Mouse (Mus musculus) regulatory T cell (primary cell): ENCODE results near the gene Eif4g1.

Experiments used
- in situ Hi-C: fragments of 300-600 bp; cut with MboI, MseI; formaldehyde crosslinking; loops from one replicate; pipeline ENCODE4 v1.15.1; 2025; ENCODE audit warnings: high pct_unique_total_duplicates

The Eif4g1 gene

GRCm38 (mm10) chr16:20703699-20704400 is 35.7 kb downstream of the Eif4g1 start:
- in situ Hi-C loops, result no loop called here

DNA sequence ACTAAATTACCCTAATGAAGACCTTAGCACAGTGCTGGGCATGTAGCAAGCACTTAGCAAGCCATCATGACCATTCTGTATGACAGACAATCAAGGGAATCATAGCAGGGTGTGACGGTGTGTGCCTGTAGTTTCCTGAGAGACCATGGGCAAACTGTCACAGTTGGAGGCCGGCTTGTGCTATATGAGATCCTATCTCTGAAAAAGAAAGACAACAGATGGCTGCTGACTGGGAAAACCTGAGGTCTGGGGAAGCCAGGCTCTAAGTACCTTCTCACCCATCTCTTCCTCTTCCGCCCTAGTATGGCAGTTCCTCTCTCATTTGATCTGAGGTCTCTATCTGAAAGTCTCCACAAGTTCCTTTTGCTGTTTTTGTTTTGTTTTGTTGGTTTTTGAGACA is 37.7 kb downstream of the Eif4g1 start:
- in situ Hi-C loops, result no loop called here

DNA sequence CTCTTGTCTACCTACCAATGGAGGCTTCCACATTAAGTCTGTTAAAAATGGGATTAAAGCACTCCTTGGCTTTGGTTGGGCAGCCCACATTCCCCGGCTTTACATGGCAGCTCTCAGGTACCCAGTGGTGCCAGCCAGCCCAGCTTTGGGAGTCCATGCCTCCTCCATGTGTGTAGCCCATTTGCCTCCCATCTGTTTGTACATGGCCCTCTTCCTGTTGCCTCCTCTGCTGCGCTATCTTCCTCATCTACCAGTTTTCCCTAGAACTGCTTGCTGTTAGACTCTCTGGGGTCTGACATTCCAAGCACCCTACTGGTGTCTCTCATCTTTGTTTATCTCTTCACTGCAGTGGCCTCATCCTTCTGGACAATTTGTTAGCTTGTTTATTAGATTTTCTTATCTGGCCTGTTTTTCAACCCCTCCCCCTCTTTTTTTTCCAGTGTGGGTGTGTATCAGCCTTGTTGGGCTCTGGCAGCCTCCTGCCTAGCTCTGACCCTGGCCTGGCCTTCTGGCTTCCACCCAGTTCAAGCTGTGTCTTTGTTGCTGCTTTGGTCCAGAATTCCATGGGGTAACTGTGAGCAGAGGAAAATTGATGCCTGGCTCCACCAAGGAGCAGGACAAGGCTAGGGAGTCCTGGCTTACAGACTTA is 38.4 kb downstream of the Eif4g1 start:
- in situ Hi-C loops, result no loop called here

DNA sequence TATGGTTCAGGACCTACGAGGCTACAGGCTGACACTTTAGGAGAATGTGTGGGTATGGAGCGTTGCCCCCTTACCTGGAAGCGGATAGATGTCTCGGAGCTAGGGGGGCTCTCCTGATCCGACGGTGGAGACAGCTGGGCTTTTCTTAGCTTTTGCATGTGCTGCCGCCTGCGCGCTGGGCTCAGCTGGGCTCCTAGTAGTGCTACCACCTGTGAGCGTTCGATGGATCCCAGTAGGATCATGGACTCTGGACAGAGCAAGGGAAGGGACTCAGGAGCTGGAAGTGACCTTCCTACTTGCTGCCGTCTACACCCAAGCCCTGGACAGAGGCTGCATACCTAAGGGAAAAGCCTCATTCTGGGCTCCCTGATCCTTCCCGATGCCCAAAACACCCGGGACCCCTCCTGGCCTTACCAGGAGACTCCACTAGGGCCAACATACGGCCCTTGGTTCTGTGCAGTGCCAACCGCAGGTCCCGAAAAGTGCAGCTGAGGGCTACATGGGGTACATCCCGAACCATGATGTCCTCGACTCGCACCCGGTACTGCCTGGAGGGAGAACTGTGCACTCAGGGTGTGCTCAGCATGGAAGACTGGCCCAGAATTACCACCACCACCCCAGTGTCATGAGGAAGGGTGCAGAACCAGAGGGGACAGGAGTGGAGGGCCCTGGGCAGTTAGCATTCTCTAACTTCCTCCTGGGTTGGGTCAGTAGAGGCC is 40.3 kb downstream of the Eif4g1 start:
- in situ Hi-C loops, result no loop called here

- in situ Hi-C loops, result no loop called here
These were observed 41.0 kb downstream of the Eif4g1 start for GRCm38 (mm10) chr16:20708939-20709734.

- in situ Hi-C loops, result no loop called here
These were observed 42.3 kb downstream of the Eif4g1 start for GRCm38 (mm10) chr16:20710370-20710769.

GRCm38 (mm10) chr16:20710810-20711209 is 42.7 kb downstream of the Eif4g1 start:
- in situ Hi-C loops, result no loop called here

DNA sequence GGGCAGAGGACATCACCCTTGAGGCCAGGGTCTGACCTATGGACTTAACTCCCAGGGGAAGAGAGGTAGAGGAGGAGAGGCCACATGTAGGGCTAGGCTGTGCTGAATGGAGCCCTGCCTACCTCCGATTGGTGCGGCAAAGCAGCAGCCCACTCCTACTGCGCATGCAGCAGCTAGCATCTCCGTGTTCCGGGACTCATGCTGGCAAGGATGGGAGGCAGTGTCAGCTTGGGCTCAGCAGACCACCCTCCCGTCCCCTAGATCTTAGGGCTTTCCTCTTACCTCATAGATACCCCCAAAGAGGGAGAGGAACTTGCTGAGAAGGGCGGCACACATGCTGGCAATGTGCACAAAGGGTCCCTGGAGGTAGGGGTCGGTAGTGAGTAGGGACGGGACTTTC is 44.1 kb downstream of the Eif4g1 start:
- in situ Hi-C loops, result no loop called here

DNA sequence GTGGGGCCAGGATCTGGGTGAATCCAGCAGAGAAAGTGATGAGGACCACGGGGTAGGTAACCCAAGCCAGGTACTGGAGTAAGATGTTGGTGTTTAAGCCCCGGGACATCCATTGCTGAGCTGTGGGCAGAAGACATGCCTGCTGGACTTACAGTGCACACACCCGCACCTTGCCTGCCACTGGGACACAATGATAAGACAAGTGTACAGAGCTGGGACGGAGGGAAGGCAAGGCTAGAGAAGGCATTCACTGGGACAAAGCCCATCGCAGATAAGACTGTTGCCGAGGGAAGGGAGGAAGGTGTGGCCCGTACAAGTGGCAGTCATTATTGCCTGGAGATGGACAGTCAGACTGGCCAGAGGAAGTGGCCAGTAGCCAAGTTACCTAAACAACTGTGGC is 44.8 kb downstream of the Eif4g1 start:
- in situ Hi-C loops, result no loop called here

DNA sequence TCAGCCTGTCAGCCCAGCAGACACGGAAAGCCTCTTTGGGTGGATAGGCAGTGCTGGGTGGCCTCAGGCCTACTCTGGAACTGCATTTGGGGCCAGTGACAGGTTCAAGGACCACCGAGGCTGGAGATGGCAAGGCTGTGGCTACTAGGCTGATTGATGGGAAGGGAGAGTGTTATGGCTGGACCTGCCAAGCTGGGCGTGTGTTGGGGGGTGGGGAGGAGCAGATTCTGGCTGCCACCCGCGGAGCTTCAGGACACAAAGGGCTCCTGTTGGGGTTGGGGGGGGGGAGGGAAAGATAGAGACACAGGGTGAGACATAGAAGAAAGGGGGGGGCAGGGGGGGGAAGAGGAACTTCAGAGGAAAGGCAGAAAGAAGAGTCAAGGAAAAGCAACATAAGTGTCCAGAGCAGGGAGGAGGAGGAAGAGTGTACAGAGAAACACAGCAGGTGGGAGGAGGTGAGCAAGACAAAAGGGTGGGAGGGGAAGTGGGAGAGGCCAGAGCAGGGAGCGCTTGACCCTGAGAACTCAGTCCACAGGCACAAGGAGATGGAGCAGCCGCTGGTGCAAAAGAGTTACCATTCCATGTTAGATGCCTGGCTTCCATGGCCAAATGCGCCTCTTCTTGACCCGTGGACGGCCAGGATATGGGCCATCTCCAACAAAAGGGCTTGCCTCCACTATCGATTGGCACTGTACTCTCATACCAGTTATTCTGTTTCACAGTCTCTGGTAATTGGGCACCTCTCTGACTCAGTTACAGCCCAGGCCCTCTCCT is 46.4 kb downstream of the Eif4g1 start:
- in situ Hi-C loops, result no loop called here

GRCm38 (mm10) chr16:20715161-20715560 is 47.0 kb downstream of the Eif4g1 start:
- in situ Hi-C loops, result no loop called here

GRCm38 (mm10) chr16:20715566-20715965 is 47.5 kb downstream of the Eif4g1 start:
- in situ Hi-C loops, result no loop called here

- in situ Hi-C loops, result no loop called here
These were observed 48.1 kb downstream of the Eif4g1 start for GRCm38 (mm10) chr16:20715976-20716840.

GRCm38 (mm10) chr16:20716841-20717180 is 48.7 kb downstream of the Eif4g1 start:
- in situ Hi-C loops, result no loop called here

- in situ Hi-C loops, result no loop called here
These were observed 49.3 kb downstream of the Eif4g1 start, which contains the start of the genes Polr2h and Clcn2 for GRCm38 (mm10) chr16:20717181-20717977. Polr2h (plus strand) TSS chr16:20717665. Clcn2 (minus strand) TSS chr16:20717746.

DNA sequence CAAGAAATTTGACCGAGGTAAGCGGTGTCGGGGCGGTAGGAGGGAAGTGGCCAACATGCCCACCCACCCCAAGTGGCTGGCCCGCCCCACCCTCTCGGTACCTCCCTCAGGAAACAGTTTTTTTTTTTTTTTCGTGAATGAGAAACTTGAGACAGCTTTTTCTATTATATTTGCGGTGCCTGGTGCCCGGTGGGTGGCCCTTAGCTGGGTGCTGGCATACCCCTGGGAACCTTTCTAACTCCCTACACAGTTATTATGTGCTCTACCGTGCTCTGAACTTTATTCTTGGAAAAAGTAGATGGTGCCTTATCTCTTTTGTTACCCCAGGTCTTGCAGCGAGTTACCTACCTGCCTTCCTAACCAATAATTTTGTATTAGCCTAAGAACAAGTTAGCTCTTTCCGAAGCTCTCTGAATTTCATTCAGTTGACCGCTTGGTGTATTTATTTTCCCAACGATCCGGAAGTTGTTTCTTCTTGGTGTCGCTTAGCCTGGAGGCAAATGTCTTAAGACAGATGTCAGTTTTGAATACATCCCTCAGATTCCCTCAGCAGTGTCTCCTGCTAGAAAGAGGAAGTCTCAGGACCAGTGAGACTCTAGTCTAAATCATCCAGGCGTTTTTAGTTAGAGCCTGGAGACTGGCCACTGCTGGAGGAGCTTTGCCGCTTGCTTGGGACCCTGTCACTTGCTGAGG is 50.0 kb downstream of the Eif4g1 start:
- in situ Hi-C loops, result no loop called here

DNA sequence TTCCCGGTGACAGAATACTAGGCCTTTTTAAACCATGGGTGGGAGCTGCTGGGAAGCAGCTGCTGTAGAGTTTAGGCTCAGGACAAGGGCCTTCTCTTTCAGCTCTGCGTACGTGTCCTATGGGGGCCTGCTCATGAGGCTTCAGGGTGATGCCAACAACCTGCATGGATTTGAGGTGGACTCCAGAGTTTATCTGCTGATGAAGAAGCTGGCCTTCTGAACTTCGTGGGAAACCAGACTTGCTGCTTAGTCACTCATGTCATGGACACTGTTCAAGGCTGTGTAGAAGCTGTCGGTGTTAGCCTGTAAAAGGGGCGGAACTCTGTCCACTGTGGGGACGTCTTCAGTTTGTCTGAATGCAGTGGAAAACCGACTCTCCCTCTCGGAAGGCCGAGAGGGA is 53.7 kb downstream of the Eif4g1 start:
- in situ Hi-C loops, result no loop called here

- in situ Hi-C loops, result no loop called here
These were observed 54.6 kb downstream of the Eif4g1 start for GRCm38 (mm10) chr16:20722736-20723135.

DNA sequence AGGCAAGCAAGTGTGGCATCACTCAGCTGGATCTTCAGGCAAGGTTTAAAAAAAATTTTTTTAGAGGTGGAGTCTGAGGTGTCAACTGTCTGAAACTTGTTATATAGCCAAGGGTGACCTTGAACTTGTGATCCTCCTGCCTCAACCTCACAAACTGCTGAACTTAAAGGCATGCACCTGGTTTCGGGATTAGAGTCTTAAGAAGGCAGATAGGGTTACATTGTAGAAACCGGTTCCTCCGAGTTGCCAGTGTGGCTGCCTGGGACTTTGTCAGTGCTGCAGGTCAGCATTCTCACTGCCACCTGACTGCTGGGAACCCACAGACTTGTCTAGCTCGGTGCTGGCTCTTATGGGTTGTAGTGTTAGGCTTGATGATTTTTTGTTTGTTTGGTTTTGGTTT is 55.1 kb downstream of the Eif4g1 start:
- in situ Hi-C loops, result no loop called here
